Mouse (Mus musculus): Measurements from ENCODE around the gene Stat3.

DNA sequence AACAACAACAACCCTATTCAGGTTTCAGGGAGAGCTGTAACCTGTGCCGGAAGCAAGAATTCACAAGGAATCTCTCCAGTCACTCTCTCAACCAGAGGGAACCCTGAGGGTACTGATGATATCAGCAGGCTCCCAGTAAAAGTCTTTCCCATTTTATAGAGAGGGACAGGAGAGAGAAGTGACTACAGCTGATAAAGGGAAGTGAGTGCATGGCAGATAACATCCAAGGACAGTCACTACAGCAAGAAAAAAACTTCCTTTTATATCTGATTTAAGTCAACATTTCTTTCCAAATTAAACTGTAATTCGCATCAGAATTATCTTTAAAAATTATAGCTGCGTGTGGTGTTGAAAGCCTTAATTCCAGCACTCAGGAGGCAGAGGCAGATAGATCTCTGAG lies 12.0 kb downstream of the Stat3 start:
- TF ChIP-seq GATA1 (IDR thresholded peaks at IDR 0.05; ENCODE audit: low read length), result no peak
- no peak for TF ChIP-seq TAL1 (IDR thresholded peaks at IDR 0.05; ENCODE audit: low read length)

All from erythroblast, embryonic 14.5 days (primary cell).